Mouse (Mus musculus) urinary bladder, postnatal 10 days (tissue): Measurements from ENCODE around the gene Tnr.

Experiments
- DNase-seq: peaks from one replicate; pipeline ENCODE4 v3.0.0; 2022; ENCODE audit warnings: low spot score

The Tnr gene

DNA sequence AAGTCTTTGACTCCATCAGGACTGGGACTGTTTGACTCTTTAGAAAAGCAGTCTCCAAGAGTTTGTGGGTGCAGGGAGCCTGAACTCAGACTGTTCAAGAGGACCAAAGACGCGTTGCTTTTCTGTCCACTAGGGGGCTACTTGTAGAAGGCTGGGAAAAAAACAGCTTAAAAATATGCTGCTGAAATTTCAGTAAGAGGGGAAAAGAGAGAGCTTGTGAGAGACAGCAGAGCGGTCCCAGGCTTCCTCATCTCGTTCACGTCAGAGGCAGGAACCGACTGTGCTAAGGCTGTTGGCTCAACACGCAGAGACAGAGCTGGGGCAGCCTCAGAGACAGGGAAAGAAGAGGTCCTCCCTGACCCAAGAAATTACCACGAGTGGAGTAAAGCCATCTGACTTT is at the start of gene Tnr:
TSS of gene Tnr (plus strand) at position 192 of the 400 bp plus-strand sequence.
- DNase-seq, result no peak

DNA sequence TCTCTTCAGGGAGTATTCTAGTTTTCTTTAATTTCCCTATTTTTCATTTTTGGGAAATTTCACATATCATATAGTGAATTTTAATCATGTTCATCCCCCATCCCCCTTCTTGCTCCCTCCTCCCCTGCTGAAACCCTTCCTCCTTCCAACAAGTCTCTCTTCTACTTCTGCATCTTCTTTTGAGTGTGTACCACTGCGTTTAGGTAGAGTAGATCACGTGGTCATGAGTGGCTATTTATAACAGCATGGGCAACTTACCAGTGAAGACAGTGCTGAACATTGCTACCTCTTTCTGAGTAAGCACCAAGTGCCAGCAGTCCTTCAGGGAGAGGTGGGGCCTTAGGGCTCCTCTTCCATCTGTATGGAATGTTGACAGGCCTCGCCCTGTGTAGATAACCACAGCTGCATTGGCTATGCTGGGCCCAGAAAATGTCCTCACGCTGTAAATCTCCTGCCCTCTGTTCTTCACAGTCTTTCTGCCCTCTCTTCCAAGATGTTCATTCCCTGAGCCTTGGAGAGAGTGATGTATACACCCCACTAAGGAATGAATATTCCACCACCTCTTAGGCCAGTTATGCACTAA is 33.6 kb upstream of the Tnr start:
- DNase-seq, result no peak

DNA sequence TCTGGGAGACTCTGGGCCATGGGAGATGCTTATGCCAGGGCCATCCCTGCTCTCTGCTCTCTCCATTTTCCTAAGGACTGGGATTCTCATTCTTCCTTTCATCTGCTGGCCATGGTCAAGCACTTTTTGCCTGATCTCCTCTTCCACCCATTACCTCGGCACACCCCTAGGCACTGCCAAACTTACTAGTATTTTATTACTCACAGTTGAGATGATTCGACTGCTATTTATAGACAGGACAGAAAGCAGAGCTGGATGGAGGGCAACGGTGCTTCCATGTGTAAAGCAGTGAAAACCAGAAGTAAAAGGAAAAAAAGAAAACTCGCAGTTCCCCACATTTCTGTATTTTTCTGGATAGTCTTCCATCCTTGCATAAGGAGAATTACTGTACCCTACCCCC is 31.0 kb upstream of the Tnr start:
- no peak for DNase-seq

DNA sequence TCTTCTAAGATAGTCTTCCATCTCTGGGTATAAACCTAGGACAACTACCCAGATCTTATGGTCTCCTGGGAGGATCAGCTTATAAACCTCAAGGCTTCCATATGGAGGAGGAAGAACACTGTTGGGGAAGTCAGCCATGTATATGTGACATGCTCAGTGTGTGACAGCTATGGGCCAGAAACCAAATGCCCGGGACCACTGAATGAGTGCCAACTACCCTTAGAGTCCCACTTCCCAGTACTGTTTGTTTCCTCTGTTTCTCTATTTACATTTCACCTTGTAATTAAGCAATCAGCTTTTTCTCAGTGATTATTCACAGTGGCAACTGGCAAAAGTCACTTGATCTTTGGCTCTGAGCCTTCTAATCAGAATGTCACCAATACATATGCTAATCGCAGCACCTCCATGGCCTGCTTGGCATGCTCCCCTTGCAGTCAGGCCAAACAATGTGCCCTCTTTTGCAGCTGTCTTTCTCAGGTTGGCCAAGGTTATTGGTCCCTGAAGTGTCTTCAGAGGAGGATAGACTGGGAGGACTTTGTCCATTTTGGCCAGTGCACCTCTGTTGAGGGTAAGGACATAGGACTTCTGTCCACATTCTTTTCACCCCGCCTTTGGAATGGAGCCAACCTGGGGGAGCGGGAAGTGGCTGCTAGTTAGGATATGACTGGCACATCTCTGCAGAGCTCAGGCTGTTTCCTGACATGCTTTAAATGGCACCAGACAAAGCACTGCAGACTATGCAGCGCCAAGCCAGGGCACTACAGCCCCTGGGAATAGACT is 29.7 kb upstream of the Tnr start:
- DNase-seq, result no peak

DNA sequence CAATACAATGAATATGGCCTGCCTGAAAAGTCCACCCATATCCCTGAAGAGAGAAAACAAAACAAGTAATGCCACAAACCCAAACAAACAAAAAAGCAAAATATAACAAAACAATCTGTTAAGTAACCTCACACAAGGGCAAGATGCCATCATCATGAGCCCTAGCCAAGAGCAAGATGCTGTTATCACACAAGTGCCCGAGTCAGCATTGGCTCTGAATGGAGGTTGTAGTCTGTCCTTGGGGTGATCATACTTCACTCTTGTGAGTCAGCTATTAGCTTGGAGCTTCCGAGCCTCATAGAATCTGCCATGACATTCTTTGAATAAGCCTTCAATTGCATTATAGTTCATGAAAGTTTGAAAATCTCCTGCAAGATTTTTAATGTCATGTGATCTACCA is 25.3 kb upstream of the Tnr start:
- no peak for DNase-seq

GRCm38 (mm10) chr1:159499806-159500460 is 23.6 kb upstream of the Tnr start:
- no peak for DNase-seq

GRCm38 (mm10) chr1:159501911-159502310 is 21.7 kb upstream of the Tnr start:
- no peak for DNase-seq

GRCm38 (mm10) chr1:159510667-159511066 is 12.9 kb upstream of the Tnr start:
- DNase-seq, result no peak

- DNase-seq, result no peak
Observed at GRCm38 (mm10) chr1:159517647-159518046, 5.9 kb upstream of the Tnr start.

GRCm38 (mm10) chr1:159519206-159519605 is 4.4 kb upstream of the Tnr start:
- no peak for DNase-seq

GRCm38 (mm10) chr1:159523069-159523468 is 500 bp upstream of the Tnr start:
- DNase-seq, result no peak

DNA sequence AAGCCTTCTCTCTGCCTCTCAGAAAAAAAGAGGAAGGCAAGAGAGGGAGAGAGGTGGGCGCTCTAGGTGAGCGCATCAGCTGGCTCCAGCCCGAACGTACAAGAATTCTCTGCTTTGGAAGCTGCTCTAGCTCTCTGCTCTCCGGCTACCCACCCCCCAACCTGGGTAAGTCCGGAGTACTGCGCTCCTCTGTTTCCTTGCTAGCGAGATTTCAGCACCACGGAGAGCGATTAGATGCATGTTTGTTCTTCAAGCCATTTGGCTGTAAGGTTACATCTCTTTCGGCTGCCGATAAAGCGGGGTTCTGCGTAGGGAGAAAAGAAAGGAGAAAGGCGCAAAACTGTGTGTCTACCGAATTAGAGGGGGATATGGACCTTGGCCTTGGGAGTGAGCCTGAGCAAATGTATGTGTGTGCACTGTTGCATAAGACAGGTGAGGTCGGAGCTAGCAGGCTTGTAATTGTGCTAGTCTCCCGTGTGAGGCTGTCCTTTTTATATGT is 531 bp downstream of the Tnr start:
- DNase-seq, result peak; percentile 22

DNA sequence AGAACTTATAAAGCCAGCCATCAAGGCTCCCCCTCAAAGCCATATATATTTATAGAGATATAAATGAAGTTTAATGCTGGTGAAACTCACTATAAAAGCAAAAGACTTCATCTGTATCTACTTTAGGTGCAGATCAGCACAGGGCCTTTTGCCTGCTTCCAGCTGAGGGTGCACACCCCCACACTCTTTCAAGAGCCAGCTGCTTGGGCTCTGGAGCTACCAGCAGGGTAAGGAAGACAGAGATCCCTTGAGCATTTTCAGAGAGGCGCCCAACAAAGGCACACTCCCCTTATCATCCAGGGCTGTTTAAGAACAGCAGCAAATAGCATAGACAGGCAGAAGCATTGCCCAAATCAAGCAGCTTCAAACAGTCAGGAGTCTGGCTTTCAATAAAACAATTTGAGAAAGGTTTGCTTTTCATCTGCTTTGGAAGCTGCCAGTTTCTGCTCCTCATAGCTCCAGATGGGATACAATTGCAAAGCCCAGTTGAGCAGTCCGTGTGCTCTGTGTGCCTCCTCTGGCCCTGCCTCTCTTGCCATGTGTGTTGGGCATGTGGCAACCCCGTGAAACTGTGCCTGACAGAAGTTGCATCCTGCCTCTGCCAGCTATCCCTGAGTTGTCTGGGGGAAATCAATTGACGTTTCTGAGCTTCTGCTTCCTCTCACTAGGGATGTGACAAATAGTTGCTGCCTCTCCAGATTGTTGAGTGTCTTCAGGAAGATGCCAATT is 9.4 kb downstream of the Tnr start:
- DNase-seq, result no peak

DNA sequence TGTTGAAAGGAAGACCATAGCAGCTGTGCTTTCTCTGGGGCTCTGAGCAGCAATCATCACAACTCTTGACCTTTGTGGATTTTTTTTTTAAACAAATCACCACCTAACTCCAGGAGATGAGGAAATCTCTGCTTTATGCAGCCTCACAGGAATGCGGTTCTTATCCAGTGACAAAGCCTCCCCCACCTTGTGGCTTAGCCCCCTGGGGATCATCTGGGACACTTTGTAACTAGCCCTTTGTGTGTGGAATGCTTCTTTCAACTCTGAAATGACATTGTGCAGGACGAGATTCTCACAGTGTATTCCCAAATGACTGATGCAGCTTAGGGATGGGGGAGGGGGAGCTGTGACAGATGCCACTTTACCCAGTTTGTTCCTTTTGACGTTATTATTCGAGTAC is 12.0 kb downstream of the Tnr start:
- no peak for DNase-seq

DNA sequence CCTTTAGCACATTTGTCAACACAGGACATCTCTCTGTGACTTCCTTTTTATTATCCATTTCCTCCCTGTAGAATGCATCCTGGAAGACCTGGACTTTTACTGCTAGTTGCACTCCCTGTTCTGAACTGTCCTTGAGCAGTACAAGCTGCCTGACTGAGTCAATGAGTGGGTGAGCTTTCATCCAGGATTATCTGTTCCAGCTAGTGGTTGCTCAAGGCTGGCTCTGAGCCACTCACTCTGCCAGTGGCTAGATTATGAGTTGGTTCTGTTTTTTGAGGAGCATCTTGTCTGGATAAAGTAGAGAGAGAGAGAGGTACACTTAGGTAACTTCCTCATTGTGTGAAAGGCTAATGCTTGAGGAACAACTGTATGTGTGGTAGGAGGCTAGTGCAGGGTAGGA is 14.0 kb downstream of the Tnr start:
- DNase-seq, result no peak

DNA sequence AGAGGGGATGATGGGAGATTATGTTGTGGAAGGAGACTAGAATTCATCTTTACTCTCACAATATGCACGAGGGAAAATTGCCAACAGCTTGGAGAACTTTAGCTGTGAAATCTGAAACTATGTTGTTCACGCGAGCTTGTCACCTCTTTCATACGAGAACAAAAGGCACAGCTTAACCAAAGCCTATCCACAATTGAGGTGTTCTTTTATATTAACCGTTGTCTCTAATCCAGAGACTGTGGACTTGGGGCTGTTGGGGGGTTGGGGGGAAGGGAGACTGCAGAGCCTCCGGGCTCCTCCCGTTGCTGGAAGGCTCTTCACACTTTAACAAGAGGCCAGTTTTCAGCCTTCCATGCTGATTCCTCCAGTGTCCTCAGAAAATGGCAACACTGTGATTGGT is 14.5 kb downstream of the Tnr start:
- DNase-seq, result no peak

GRCm38 (mm10) chr1:159545470-159546145 is 22.0 kb downstream of the Tnr start:
- DNase-seq, result no peak

- no peak for DNase-seq
Observed at GRCm38 (mm10) chr1:159551036-159551435, 27.5 kb downstream of the Tnr start.

DNA sequence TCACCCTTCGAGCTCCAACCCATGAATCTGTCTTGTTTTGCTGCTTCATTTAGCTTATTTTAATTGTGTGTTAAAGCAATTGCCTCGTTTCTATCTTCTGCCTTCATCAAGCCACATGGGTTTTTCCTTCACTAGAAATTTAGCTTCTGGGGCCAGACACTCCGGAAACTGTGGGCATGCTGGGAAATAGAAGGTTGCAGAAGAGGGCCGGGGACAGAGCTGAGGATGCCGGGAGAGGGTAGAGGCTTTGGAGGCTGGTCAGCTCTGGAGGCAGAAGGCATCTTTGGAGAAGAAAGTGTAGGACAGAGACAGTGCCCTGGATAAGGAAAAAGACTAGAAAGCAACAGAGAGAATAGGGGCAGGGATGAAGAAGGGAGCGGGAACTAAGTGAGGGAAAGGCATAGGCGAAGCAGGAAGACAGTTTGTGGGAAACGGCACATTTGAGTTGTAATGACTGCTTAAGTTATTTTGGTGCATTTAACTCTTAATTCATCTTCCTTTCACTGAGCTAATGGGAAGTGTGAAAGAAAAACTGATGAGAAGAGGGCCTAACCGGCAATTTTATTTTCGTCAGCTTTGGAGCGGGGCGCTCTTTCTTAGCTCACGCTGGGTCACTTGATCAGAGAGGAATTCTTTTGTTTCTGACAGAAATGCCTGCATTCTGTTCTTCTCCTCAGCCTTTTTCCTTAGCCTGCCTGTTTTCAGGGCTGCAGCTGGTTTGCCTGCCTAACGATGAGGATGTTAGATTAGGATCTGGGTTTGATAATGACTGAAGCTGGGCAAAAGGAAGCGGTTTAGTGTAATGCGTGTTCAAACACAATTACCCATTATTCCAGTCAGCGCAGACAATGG is 28.2 kb downstream of the Tnr start:
- no peak for DNase-seq

DNA sequence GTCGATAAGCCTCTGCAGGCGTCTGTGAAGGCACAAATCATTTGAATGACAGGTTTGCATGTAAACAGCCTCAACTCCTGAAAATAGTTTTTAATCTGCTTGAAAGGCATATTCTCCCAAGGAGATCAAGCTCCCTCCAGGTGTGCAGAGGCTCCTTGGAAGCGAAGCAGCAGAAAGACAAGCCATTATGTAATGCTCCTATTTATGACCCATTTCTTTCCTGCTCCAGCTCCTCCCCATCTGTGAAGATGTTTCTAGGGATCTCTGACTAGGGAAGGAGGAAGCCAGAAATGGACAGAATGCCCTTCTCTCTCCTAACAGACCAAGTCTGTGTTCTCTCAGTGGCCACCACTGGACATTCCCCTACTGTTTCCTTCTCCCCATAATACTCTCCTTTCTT is 38.0 kb downstream of the Tnr start:
- no peak for DNase-seq

DNA sequence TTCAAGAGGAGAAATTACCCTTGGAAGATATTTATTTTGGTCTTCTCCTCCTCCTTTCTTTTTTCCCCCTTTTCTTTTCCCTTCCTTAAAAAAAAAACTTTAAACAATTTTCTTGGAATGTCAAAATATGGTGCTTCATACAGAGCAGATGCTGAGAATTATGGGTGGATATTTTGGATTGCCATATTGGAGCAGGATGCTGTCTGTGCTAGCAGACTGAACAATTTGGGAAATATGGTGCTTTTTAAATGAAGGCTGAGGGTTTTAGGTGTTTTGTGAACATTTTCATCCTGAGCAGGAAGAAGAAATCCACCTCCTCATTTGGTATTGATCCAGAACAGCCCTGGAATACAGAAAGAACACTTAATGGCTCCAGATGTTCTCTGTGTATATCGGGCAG is 41.6 kb downstream of the Tnr start:
- DNase-seq, result no peak
